Mouse (Mus musculus) olfactory bulb, adult 2 months (tissue): ENCODE results near the gene Cdx2.

Experiments used
- CTCF ChIP-seq: fragments of 200-500 bp; IDR thresholded peaks from 2 replicates; pipeline ENCODE4 v1.5.1; 2012; ENCODE audit warnings: low read depth, mild to moderate bottlenecking, low read length, moderate library complexity; ENCODE audit not compliant: insufficient read depth
- POLR2A ChIP-seq: fragments of 200-500 bp; IDR thresholded peaks from 2 replicates; pipeline ENCODE4 v1.6.1; 2012; ENCODE audit warnings: mild to moderate bottlenecking, low read depth, low read length, moderate library complexity; ENCODE audit not compliant: insufficient read depth

- TF ChIP-seq POLR2A, result no peak
- no peak for TF ChIP-seq CTCF
Observed at GRCm38 (mm10) chr5:147300001-147300363, 7.1 kb downstream of the Cdx2 start.
